Mouse (Mus musculus) MEL (cell line): ENCODE measurements at regions not wholly inside any gene's neighbourhood (a gene's known extent, or its start where the extent isn't known, plus 50 kb on each side); places are given as distances from the start of the nearest gene placed in this dataset.

Experiments
- CTCF ChIP-seq, 3 experiments: IDR thresholded peaks in 2 of 3; conservative IDR thresholded peaks in 1 of 3; 2 replicates each; pipeline ENCODE4 v1.5.1; 2011 to 2012; ENCODE audit warnings: low read length in 3 of 3, low read depth in 2 of 3, mild to moderate bottlenecking in 2 of 3, improper control_type of control experiment in 1 of 3, inconsistent platforms in 1 of 3, mixed read lengths in 1 of 3, moderate library complexity in 1 of 3; ENCODE audit not compliant: control insufficient read depth in 1 of 3, insufficient read depth in 1 of 3, poor library complexity in 1 of 3, severe bottlenecking in 1 of 3
- EP300 ChIP-seq, 2 experiments: IDR thresholded peaks; 2 replicates each; pipeline ENCODE4 v1.6.1; 2011; ENCODE audit warnings: improper control_type of control experiment in 2 of 2, low read length in 2 of 2, low read depth in 1 of 2, mild to moderate bottlenecking in 1 of 2
- MAFK ChIP-seq: IDR thresholded peaks from 2 replicates; pipeline ENCODE4 v1.6.1; 2011; ENCODE audit warnings: low read depth, mild to moderate bottlenecking, low read length, improper control_type of control experiment, borderline replicate concordance
- POLR2A ChIP-seq, 2 experiments: IDR thresholded peaks; 2 replicates each; pipeline ENCODE4 v1.6.1; 2011 to 2012; ENCODE audit warnings: low read length in 2 of 2, mild to moderate bottlenecking in 2 of 2, control low read depth in 1 of 2, improper control_type of control experiment in 1 of 2, low read depth in 1 of 2, moderate library complexity in 1 of 2; ENCODE audit not compliant: control insufficient read depth in 1 of 2, insufficient read depth in 1 of 2, poor library complexity in 1 of 2
- POLR2AphosphoS2 ChIP-seq: IDR thresholded peaks from 2 replicates; pipeline ENCODE4 v1.6.1; 2011; ENCODE audit warnings: low read length, improper control_type of control experiment
- ZNF384 ChIP-seq: IDR thresholded peaks from 2 replicates; pipeline ENCODE4 v1.6.1; 2012; ENCODE audit warnings: low read depth, mild to moderate bottlenecking, inconsistent platforms, low read length, improper control_type of control experiment

DNA sequence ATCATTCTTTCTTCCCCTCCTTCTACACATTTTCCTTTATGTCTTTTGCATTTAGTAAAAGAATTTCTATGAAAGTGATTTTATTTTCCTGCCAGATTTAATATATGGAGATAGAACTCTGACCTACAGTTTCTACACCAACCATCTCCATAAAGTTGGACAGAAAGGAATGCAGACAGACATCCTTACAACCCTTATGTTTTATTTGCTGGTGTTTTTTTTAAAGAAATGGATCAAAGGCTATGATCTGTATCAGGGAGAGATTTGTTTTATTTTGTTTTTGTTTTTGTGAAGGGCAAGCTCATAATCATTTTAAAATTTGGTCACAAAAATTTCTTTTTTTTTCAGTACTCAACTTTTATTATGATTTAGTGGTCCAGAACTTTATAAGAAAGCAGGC, 391.2 kb upstream of the Ddx18 start:
- TF ChIP-seq ZNF384 (no peak), MAFK (no peak), CTCF (IDR thresholded peaks at IDR 0.05 in 2 of 3, conservative IDR thresholded peaks at IDR 0.05 in 1 of 3; ENCODE audit: control insufficient read depth in 1 of 3, insufficient read depth in 1 of 3, low read depth in 2 of 3, low read length in 3 of 3, poor library complexity in 1 of 3, severe bottlenecking in 1 of 3) (no peak), EP300 (IDR thresholded peaks at IDR 0.05; ENCODE audit: low read depth in 1 of 2, low read length in 2 of 2) (no peak), POLR2AphosphoS2 (no peak), POLR2A (IDR thresholded peaks at IDR 0.05; ENCODE audit: control insufficient read depth in 1 of 2, insufficient read depth in 1 of 2, low read depth in 1 of 2, low read length in 2 of 2, poor library complexity in 1 of 2) (no peak)
